Mouse (Mus musculus) thymus, postnatal 0 days (tissue): ENCODE results near the gene Herc1. TPM values are rescaled to one million over a fixed set of nuclear protein-coding genes. Genes with fewer than 3 reads are reported as not detected.

Source experiments
- DNase-seq: peaks from one replicate; pipeline ENCODE4 v3.0.0-alpha.2; 2015; ENCODE audit warnings: low spot score
- polyA plus RNA-seq: library from polyadenylated mRNA; unstranded; fragments of >200 nt; fragmentation: Nextera tagmentation; extraction: Ambion mirVana; gene quantifications from 2 replicates; pipeline ENCODE4 v1.2.1, GENCODE M21; 2015

The Herc1 gene
- 14.9 and 20.9 TPM in 2 replicates for polyA plus RNA-seq

DNA sequence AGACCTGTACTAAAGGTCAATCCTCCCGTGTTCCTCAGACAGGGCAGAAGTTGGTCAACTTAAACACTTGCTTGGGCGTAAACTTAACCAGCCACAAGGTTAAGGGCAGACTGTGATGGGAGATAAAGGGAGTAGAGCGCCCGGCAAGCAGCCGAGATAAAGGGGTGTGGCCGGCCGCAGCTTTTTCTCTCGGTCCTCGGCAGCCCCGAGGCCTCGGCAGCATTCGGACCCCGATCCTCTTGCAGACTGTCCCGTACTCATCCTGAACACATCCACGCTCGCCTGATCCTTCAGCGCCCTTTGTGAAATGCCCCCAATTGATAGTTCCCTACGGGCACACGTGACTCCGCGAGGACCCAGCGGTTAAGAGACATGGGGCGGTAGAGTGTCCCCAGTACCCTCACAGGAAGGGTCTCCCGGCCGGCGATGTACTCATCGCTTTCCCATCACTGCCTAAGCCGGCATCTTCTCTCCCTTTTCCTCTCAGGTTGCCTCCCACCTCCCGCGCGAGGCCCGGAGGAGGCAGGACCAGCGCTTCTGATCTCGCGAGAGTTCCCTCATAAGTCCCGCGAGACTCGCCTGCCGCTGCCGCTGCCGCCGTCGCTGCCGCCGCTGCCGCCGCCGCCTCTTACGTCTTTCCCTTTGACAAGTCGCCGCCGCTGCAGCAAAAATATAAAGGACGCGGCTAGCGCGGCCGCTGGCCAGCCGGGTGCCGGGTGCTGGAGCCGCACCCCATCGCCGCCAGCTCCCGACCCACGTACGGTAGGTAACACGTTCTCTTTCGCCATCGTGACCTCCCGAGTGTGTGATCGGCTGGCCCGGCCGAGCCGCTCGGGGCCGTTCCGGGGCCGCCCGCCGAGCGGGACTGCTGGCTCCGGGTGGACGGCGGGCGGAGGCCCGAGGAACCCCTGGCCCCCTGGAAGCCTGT is at the start of gene Herc1:
Gene Herc1, plus strand, starts transcription at position 591 of the 928 bp plus-strand sequence.
- peak; percentile 95 for DNase-seq

- DNase-seq = no peak
Observed at GRCm38 (mm10) chr9:66304320-66305090, 45.7 kb upstream of the Herc1 start.

GRCm38 (mm10) chr9:66305121-66306112 is 44.8 kb upstream of the Herc1 start:
- DNase-seq = peak; percentile 43

GRCm38 (mm10) chr9:66306414-66306813 is 43.8 kb upstream of the Herc1 start:
- DNase-seq = no peak

DNA sequence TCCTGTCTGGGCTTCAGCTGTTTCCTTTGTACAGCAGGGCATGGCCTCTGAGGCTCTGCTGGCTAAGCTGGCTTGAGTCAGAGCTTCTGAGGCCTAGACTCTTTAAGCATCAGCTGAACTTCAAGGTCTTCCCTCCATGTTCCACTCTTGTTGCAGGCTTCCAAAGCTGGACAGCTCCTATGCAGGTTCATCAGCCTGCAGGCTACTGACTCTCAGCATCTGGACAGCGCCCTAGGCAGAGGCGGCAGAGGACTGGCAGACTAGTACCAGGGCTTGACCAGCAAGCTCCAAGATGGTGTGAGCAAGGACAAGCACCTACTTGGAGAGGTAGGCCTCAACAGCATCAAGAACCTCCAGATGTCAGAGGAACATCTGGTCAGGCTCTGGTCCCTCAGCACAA is 42.9 kb upstream of the Herc1 start:
- DNase-seq = peak; percentile 18

DNA sequence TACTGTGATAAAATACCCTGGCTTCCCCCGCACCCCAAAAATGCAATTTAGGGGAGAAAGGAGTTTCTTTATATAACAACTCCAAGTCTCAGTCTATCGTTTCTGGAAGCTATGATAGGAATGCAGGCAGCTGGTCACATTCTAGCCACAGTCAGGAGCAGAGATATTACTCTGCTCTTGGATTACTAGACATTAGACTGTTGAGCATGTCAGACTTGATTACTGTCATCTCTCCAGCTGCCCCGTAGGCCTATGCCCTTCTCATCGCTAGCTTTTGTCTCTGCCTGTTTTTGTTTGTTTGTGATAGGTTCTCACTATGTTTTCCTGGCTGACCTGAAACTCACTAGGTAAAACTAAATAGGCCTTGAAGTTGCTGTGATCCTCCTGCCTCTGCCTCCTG is 41.5 kb upstream of the Herc1 start:
- no peak for DNase-seq

DNA sequence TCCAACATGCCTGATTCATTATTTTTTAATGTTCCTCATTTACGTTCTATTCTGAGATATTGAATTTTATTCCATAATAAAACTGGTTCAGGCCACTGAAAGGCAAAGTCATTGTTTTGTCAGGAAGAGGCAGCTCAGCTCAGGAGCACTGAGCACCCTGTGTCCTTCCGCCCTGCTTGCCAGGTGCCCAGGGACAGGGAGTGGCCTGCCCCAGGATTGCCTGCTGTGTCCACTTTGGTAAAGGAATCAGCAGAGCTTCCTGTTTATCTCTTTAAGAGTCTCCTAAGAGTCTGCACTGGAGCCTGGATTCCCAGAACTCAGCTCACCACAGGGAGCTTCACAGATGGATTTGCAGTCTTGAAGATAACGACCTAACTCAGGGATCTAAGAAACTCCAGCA is 38.8 kb upstream of the Herc1 start:
- DNase-seq = no peak

- no peak for DNase-seq
Observed at GRCm38 (mm10) chr9:66316603-66317002, 33.6 kb upstream of the Herc1 start.

- no peak for DNase-seq
Observed at GRCm38 (mm10) chr9:66322010-66322931, 28.0 kb upstream of the Herc1 start.

- no peak for DNase-seq
Observed at GRCm38 (mm10) chr9:66326879-66327278, 23.4 kb upstream of the Herc1 start.

GRCm38 (mm10) chr9:66329474-66329873 is 20.8 kb upstream of the Herc1 start:
- no peak for DNase-seq

- DNase-seq = no peak
Observed at GRCm38 (mm10) chr9:66330437-66330836, 19.8 kb upstream of the Herc1 start.

GRCm38 (mm10) chr9:66331548-66331947 is 18.7 kb upstream of the Herc1 start:
- no peak for DNase-seq

DNA sequence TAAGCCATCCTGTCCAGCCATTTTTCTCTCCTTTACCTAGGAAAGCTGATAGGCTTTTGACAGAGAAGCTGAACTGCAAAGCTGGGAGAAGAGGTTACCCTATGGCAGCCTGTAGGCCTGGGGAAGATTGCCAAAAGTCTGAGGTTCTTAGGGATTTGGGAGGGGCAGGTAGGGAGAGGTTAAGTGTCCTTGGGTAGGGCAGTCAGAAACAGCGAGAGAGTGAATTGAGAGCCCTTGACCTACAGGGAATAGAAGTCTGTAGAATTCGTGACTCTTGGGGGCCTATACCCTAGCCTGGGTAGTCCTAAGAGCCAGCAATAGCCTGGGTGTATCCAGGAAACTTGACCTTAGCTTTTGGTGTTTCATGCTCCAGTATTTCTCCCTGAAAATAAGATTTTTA is 17.9 kb upstream of the Herc1 start:
- DNase-seq = no peak

DNA sequence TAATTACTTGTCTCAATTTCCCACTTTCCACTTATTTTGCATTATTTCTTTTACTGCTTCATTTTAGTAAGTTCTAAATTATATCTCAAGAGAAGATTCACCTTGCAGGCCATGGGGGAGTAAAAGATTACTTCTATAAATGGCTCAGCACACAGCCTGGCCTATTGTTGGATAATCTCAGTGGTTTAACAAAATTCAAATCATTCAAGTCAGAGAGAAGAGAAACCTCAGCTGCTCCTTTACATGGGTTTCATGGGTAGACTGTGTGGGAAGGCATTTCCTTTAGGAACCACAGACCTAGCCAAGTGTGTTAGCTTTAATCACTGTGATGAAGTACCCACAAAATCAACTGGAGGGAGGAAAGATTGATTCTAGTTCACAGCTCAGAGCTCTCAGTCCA is 13.0 kb upstream of the Herc1 start:
- DNase-seq = no peak

- DNase-seq = no peak
Observed at GRCm38 (mm10) chr9:66338005-66338782, 12.1 kb upstream of the Herc1 start.

DNA sequence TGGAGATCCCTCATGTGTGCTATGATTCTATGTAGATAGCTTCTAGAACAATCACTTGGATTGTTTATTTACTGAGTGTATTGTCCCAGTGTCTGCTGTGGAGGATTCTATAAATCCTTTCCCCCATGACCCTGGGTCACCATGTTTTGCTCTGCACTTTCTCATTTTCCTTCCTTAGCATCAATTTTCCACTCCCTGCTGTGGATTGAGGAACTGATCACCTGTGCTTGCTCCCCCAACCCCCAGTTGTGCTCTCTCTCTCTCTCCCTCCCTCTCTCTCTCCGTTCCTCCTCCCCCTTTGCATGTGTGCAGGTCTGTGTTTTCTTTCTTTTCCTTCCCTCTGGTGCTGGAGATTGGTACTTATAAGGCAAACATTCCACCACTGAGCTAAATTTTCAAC is 10.5 kb upstream of the Herc1 start:
- DNase-seq = no peak

DNA sequence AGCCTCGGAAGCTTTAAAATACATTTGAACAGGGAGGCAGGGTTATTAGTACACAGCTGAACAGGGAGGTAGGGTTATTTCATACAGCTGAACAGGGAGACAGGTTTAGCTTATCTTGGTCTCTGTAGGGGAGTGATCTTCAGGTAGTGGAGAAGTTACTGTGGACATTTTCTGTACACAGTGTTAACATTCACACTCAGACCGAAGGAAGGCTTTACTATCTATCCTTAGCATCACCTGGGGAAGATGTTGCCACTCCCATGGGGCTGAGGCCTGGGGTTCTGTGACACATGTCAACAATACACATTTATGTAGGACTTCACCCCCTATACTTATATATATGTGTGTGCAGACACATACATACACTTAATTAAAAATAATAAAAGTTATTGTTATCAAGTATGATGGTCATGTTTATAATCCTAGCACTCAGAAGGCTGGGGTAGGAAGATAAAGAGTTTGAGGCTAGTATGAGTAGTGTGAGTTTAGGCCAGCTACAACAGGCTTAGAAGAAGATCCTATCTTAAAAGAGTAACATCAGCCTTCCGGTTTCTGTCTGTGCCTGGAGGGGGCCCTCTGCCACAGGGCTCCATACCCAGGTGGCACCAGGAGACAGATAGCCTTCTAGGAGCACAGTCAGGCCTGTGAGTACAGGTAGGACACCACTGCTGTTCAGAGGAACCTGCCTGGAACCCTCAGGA is 9.7 kb upstream of the Herc1 start:
- DNase-seq = peak; percentile 49
